Mouse (Mus musculus) adrenal gland, adult 8-10 months (tissue): ENCODE measurements around the gene 9130008F23Rik. TPM values are rescaled to one million over a fixed set of nuclear protein-coding genes. Genes with fewer than 3 reads are reported as not detected.

Experiments
- DNase-seq: peaks from one replicate; pipeline ENCODE4 v3.0.0; 2022
- total RNA-seq, 4 experiments: library from RNA; stranded (reverse); gene quantifications; 2 replicates each; pipeline ENCODE4 v1.2.4; 2022

The 9130008F23Rik gene
- total RNA-seq: 1 to 10 TPM in 2 of 4 experiments, under 1 TPM in 2; 0.49 to 1.4 (median 1.0) TPM

GRCm38 (mm10) chr17:40879924-40880691, at the start of gene 9130008F23Rik:
Gene 9130008F23Rik, minus strand, starts transcription at chr17:40880559.
- DNase-seq: peak; percentile 22

- no peak for DNase-seq
These were observed 35.1 kb upstream of the 9130008F23Rik start for GRCm38 (mm10) chr17:40915499-40915898.

GRCm38 (mm10) chr17:40914250-40914649, 33.9 kb upstream of the 9130008F23Rik start, which contains the start of gene Glyatl3:
Gene Glyatl3, minus strand, starts transcription at chr17:40914350.
- DNase-seq: no peak

- DNase-seq: no peak
These were observed 24.4 kb upstream of the 9130008F23Rik start for GRCm38 (mm10) chr17:40904721-40905154.

GRCm38 (mm10) chr17:40904056-40904597, 23.8 kb upstream of the 9130008F23Rik start:
- DNase-seq: no peak

- no peak for DNase-seq
These were observed 23.0 kb upstream of the 9130008F23Rik start for GRCm38 (mm10) chr17:40903345-40903744.

GRCm38 (mm10) chr17:40899783-40900363, 19.5 kb upstream of the 9130008F23Rik start:
- no peak for DNase-seq

GRCm38 (mm10) chr17:40896863-40897262, 16.5 kb upstream of the 9130008F23Rik start:
- no peak for DNase-seq

GRCm38 (mm10) chr17:40887849-40888536, 7.6 kb upstream of the 9130008F23Rik start:
- DNase-seq: no peak

GRCm38 (mm10) chr17:40885155-40885554, 4.8 kb upstream of the 9130008F23Rik start:
- DNase-seq: no peak

GRCm38 (mm10) chr17:40882172-40882571, 1.8 kb upstream of the 9130008F23Rik start:
- no peak for DNase-seq

GRCm38 (mm10) chr17:40879528-40879923, 833 bp downstream of the 9130008F23Rik start:
- no peak for DNase-seq

GRCm38 (mm10) chr17:40877741-40878140, 2.6 kb downstream of the 9130008F23Rik start:
- DNase-seq: no peak

GRCm38 (mm10) chr17:40875568-40875967, 4.8 kb downstream of the 9130008F23Rik start:
- DNase-seq: no peak

GRCm38 (mm10) chr17:40874701-40875100, 5.7 kb downstream of the 9130008F23Rik start:
- no peak for DNase-seq

GRCm38 (mm10) chr17:40873582-40874011, 6.8 kb downstream of the 9130008F23Rik start:
- DNase-seq: no peak

GRCm38 (mm10) chr17:40872626-40873025, 7.7 kb downstream of the 9130008F23Rik start:
- no peak for DNase-seq

GRCm38 (mm10) chr17:40868952-40869747, 11.2 kb downstream of the 9130008F23Rik start:
- DNase-seq: no peak

GRCm38 (mm10) chr17:40855065-40855464, 25.3 kb downstream of the 9130008F23Rik start:
- DNase-seq: no peak

GRCm38 (mm10) chr17:40837308-40837707, 43.1 kb downstream of the 9130008F23Rik start:
- no peak for DNase-seq

- DNase-seq: no peak
These were observed 48.5 kb downstream of the 9130008F23Rik start for GRCm38 (mm10) chr17:40831870-40832269.
